Mouse (Mus musculus): Measurements from ENCODE around the gene Prune2. TPM values are rescaled to one million over a fixed set of nuclear protein-coding genes. Genes with fewer than 3 reads are reported as not detected.

Prune2 gene
- total and polyA plus RNA-seq, 3 experiments, result not detected

DNA sequence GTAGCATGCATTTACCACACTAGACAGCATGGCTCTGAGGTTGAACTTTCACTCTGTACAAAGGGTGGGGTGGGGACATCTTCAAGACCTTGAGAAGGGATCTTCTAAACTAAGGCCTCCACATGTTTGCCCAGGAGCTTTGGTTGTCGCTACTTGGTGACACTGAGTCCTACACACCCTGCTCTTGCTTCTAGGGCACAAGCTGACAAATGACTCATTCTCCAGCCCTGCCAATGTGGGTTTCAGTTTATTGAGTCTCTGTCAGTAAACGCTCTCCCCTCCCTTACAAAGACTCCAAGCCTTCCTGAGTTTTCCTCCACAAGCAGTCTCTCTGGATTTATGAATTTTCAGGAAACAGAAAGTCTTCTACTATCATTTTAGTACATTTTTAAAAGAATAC, 307.3 kb downstream of the Prune2 start:
- no peaks in the 10 kb centered on the region for H3K27me3 ChIP-seq (ENCODE audit: control insufficient read depth in 1 of 2, insufficient read depth in 2 of 2, low read length in 2 of 2)
- H3K27ac ChIP-seq (ENCODE audit: control insufficient read depth, low read depth, low read length), result no peak overlapping the region
- DNase-seq (ENCODE audit: low read depth, low spot score), result no peak
- H3K79me2 ChIP-seq (ENCODE audit: control insufficient read depth, insufficient read depth, low read length, poor library complexity), result no peaks in the 10 kb centered on the region
- no peaks in the 10 kb centered on the region for H3K4me1 ChIP-seq (ENCODE audit: control insufficient read depth in 1 of 2, insufficient read depth in 2 of 2, low read length in 2 of 2)
- no peaks in the 10 kb centered on the region for H3K36me3 ChIP-seq (ENCODE audit: control insufficient read depth in 1 of 2, insufficient read depth in 2 of 2, low read length in 2 of 2)
- H3K9ac ChIP-seq (ENCODE audit: control insufficient read depth, low read depth, low read length, poor library complexity, severe bottlenecking), result no peak overlapping the region
- no peak overlapping the region for H3K4me3 ChIP-seq (ENCODE audit: control insufficient read depth in 1 of 2, insufficient read depth in 1 of 2, low read depth in 2 of 2, low read length in 2 of 2)
- TF ChIP-seq HCFC1 (IDR thresholded peaks at IDR 0.05; ENCODE audit: low read depth, low read length) (no peak), MAX (IDR thresholded peaks at IDR 0.05; ENCODE audit: low read length) (no peak), EP300 (IDR thresholded peaks at IDR 0.05; ENCODE audit: low read depth in 1 of 2, low read length in 2 of 2) (no peak), ZC3H11A (IDR thresholded peaks at IDR 0.05; ENCODE audit: low read depth, low read length) (no peak), BHLHE40 (IDR thresholded peaks at IDR 0.05; ENCODE audit: borderline replicate concordance, low read depth, low read length) (no peak), ZKSCAN1 (IDR thresholded peaks at IDR 0.05; ENCODE audit: low read depth, low read length) (no peak), TAL1 (IDR thresholded peaks at IDR 0.05; ENCODE audit: low read length) (no peak), CHD1 (IDR thresholded peaks at IDR 0.05; ENCODE audit: low read depth, low read length) (no peak), TCF12 (IDR thresholded peaks at IDR 0.05; ENCODE audit: low read depth, low read length) (no peak), MYC (IDR thresholded peaks at IDR 0.05; ENCODE audit: low read depth, low read length) (no peak), SIN3A (IDR thresholded peaks at IDR 0.05; ENCODE audit: low read length) (no peak), POLR2AphosphoS5 (IDR thresholded peaks at IDR 0.05; ENCODE audit: borderline replicate concordance, low read depth, low read length) (no peak), JUND (IDR thresholded peaks at IDR 0.05; ENCODE audit: low read depth, low read length) (no peak), CTCF (IDR thresholded peaks at IDR 0.05 in 2 of 3, conservative IDR thresholded peaks at IDR 0.05 in 1 of 3; ENCODE audit: control insufficient read depth in 1 of 3, insufficient read depth in 1 of 3, low read depth in 2 of 3, low read length in 3 of 3, poor library complexity in 1 of 3, severe bottlenecking in 1 of 3) (no peak)
- no peaks in the 10 kb centered on the region for H3K9me3 ChIP-seq (replicated peaks; ENCODE audit: insufficient read depth, low read length)

DNA sequence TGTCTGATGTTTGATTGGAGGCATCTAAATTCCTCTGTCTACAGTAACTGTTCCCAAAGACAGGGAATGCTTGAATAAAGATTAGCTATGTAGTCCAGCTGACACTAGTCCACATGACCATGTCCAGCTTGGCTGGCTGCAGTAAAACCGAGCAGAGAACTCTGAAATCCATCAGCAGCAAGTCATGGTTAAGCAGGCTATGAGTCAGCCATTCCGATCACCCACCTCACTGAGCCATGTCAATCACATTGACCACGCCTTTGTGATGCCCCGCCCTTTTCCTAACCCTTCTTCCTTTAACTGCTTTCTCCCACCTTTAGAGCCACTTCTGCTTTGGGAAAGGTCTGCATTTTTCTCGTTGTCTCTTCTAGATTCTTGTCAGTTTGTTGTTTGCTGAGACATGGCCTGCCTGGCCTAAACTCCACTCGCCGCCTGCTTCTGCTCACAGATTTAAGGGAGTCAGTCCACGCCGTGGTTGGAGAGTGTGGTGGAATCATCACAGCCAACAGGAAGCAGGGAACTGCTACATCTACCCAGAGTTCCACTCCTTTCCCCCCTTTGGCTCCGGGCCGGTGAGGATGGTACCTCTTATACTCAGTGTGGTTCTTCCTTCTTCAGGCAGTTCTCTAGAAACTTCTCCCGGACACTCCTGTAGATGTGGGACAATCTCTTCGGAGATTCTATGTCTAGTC, 307.9 kb downstream of the Prune2 start:
- no peak for TF ChIP-seq TBP (IDR thresholded peaks at IDR 0.05; ENCODE audit: low read depth, low read length)
- H3K4me3 ChIP-seq (ENCODE audit: control insufficient read depth in 1 of 2, insufficient read depth in 1 of 2, low read depth in 2 of 2, low read length in 2 of 2), result no peak overlapping the region
- H3K27me3 ChIP-seq (ENCODE audit: control insufficient read depth in 1 of 2, insufficient read depth in 2 of 2, low read length in 2 of 2), result no peaks in the 10 kb centered on the region
- H3K79me2 ChIP-seq (ENCODE audit: control insufficient read depth, insufficient read depth, low read length, poor library complexity), result no peaks in the 10 kb centered on the region
- no peaks in the 10 kb centered on the region for H3K36me3 ChIP-seq (ENCODE audit: control insufficient read depth in 1 of 2, insufficient read depth in 2 of 2, low read length in 2 of 2)
- DNase-seq (ENCODE audit: low read depth, low spot score), result peak; percentile 8
- H3K4me1 ChIP-seq (ENCODE audit: control insufficient read depth in 1 of 2, insufficient read depth in 2 of 2, low read length in 2 of 2), result no peaks in the 10 kb centered on the region
- H3K27ac ChIP-seq (ENCODE audit: control insufficient read depth, low read depth, low read length), result no peak overlapping the region
- no peaks in the 10 kb centered on the region for H3K9me3 ChIP-seq (replicated peaks; ENCODE audit: insufficient read depth, low read length)
- H3K9ac ChIP-seq (ENCODE audit: control insufficient read depth, low read depth, low read length, poor library complexity, severe bottlenecking), result no peak overlapping the region

Data from MEL (cell line).